Mouse (Mus musculus): ENCODE data around the gene Exoc2.

DNA sequence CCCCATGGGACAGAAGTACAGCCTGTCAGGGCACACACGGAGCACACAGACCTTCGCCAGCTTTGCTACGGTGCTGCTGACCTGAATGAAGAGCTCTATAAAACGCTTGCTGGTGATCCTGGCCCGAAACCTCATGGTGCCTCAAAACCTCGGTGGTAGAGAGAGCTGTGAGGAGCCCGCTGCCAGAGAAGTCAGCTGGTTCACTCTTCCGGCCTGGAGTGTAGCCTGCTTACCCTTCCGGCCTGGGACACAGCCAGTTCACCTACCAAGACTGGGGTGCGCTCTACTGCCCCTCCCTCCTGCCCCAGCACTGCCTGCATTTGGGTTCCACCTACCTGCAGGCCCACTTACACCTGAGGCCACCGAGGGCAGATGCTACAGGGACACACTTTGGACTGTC is 26.4 kb downstream of the Exoc2 start, which contains the start of gene Hus1b:
- no peak for TF ChIP-seq CTCF (IDR thresholded peaks at IDR 0.05; ENCODE audit: low read depth, low read length)
- TF ChIP-seq GATA1 (IDR thresholded peaks at IDR 0.05; ENCODE audit: borderline replicate concordance, low read length): no peak
